Mouse (Mus musculus) hindbrain, embryonic 16.5 days (tissue): Measurements from ENCODE around the gene Alox12b. TPM values are rescaled to one million over a fixed set of nuclear protein-coding genes. Genes with fewer than 3 reads are reported as not detected.

Experiments
- ATAC-seq: fragments of 200-750 bp; cut with Nextera tagmentation; 2 replicates; pipeline ENCODE4 v1.8.0; 2017; ENCODE audit warnings: moderate TSS enrichment, moderate library complexity
- H3K27ac ChIP-seq: fragments of 300-500 bp; sonication (generic); 2 replicates; pipeline ENCODE4 v1.5.1; 2014; ENCODE audit warnings: low read depth, mild to moderate bottlenecking, control low read depth, low read length, moderate library complexity
- H3K27me3 ChIP-seq: fragments of 300-500 bp; sonication (generic); replicated peaks from 2 replicates; pipeline ENCODE4 v1.6.1; 2014; ENCODE audit warnings: low read length; ENCODE audit not compliant: control insufficient read depth, insufficient read depth
- H3K36me3 ChIP-seq: fragments of 300-500 bp; sonication (generic); 2 replicates; pipeline ENCODE4 v1.6.1; 2014; ENCODE audit warnings: mild to moderate bottlenecking, low read length, moderate library complexity, mixed read lengths; ENCODE audit not compliant: control insufficient read depth, insufficient read depth
- H3K4me1 ChIP-seq: fragments of 300-500 bp; sonication (generic); 2 replicates; pipeline ENCODE4 v1.6.1; 2014; ENCODE audit warnings: low read depth, low read length; ENCODE audit not compliant: control insufficient read depth, insufficient read depth
- H3K4me2 ChIP-seq: fragments of 300-500 bp; sonication (generic); 2 replicates; pipeline ENCODE4 v1.6.1; 2014; ENCODE audit warnings: mild to moderate bottlenecking, low read length, control low read depth, moderate library complexity
- H3K4me3 ChIP-seq: fragments of 300-500 bp; sonication (generic); 2 replicates; pipeline ENCODE4 v1.5.1; 2014; ENCODE audit warnings: mild to moderate bottlenecking, low read length, control low read depth, moderate library complexity
- H3K9ac ChIP-seq: fragments of 300-500 bp; sonication (generic); 2 replicates; pipeline ENCODE4 v1.6.1; 2014; ENCODE audit warnings: low read depth, mild to moderate bottlenecking, control low read depth, low read length, moderate library complexity
- H3K9me3 ChIP-seq: fragments of 300-500 bp; sonication (generic); 2 replicates; pipeline ENCODE4 v1.6.1; 2014; ENCODE audit warnings: mild to moderate bottlenecking, low read length, moderate library complexity; ENCODE audit not compliant: control insufficient read depth
- WGBS: fragments of 180-500 bp; shearing (Covaris S2); extraction: QIAGEN DNeasy Blood & Tissue Kit; methylation state at CpG from one replicate; pipeline ENCODE4 v1.1.7; 2014; 5-methylcytosine and 5-hydroxymethylcytosine counted together
- polyA plus RNA-seq: library from polyadenylated mRNA; unstranded; fragments of >200 nt; fragmentation: Nextera tagmentation; extraction: Ambion mirVana; gene quantifications from 2 replicates; pipeline ENCODE4 v1.2.1, GENCODE M21; 2015

Alox12b gene
- polyA plus RNA-seq, 1 experiment from 2014 or later, result 0.95 TPM

DNA sequence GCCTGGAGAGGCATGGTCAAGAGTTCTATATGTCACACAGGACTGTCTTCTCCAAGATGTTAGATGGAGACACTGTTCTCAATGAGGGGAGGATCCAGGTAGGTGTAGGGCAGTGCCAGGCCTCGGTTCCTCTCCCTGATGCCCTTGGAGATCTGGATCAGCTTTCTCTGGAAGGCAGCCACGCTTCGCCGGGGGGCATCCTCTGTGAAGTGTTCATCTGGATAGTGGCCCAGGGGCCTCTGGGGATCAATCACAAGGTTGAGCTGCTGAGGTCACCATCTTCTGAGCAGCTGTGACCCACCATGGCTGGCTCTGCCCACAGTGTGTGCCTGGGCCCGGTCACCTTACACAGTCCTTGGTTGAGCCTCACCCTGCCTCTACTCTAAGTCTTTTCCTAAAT is 28.2 kb downstream of the Alox12b start:
- Histone ChIP-seq H3K4me3 (no peak overlapping the region), H3K27ac (no peak overlapping the region), H3K9me3 (no peaks in the 10 kb centered on the region), H3K9ac (no peak overlapping the region), H3K27me3 (no peaks in the 10 kb centered on the region), H3K36me3 (no peaks in the 10 kb centered on the region), H3K4me1 (no peaks in the 10 kb centered on the region), H3K4me2 (no peak overlapping the region)
- no peak for ATAC-seq
- 86% methylated on average over 5 of the region's 5 CpGs for WGBS

DNA sequence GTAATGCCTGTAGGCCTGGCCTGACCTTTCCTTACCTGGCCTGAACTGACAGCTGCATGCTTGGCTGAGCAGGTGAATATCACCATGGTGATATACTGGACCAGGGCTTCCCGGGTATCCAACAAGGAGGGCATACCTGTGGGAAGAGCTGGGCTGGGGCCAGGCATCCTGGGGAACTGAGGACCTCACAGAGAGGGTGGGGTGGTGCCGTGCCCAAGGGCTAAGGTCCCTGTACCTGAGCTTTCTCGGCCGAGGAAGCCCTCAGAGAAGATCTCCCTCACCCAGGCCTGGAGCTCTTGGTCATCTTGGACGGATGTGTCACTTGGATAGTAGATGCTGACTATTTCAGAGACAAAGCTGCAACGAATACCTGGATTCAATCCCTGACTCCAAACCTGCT is 29.1 kb downstream of the Alox12b start:
- no peaks in the 10 kb centered on the region for H3K4me1 ChIP-seq
- no peak overlapping the region for H3K27ac ChIP-seq
- no peaks in the 10 kb centered on the region for H3K36me3 ChIP-seq
- H3K9ac ChIP-seq, result no peak overlapping the region
- WGBS, result 93% methylated on average over 6 of the region's 6 CpGs
- H3K4me3 ChIP-seq, result no peak overlapping the region
- H3K4me2 ChIP-seq, result no peak overlapping the region
- no peaks in the 10 kb centered on the region for H3K27me3 ChIP-seq
- no peaks in the 10 kb centered on the region for H3K9me3 ChIP-seq
- no peak for ATAC-seq

DNA sequence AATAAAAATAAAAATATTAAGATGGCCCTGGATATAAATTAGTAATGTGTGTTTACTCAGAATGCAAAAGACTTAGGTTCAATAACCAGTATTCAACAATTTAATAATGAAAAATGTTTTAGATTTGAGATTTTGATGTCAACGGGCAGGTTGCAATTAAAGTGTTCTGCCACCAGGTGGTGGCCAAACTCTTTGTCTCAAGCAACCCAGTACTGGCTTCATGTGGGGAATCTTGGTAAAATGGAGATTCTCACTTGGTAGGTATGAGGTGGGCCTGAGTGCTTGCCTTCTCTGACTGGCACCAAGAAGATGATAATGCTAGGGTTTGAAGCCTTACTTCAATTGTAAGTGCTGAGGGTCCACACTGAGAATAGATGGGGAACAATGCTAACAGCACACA is 36.1 kb downstream of the Alox12b start:
- no peaks in the 10 kb centered on the region for H3K36me3 ChIP-seq
- H3K9me3 ChIP-seq, result no peaks in the 10 kb centered on the region
- H3K27me3 ChIP-seq, result peaks cover 11% of the 10 kb centered on the region
- H3K4me3 ChIP-seq, result no peak overlapping the region
- no peak overlapping the region for H3K27ac ChIP-seq
- 0% methylated on average over 1 of the region's 1 CpGs for WGBS
- H3K4me2 ChIP-seq, result no peak overlapping the region
- H3K4me1 ChIP-seq, result peaks cover 10% of the 10 kb centered on the region; the same call in 1 of the 2 replicates
- 0 out of 2 replicates have a peak, but pooled peaks have one; percentile 52 for ATAC-seq
- no peak overlapping the region for H3K9ac ChIP-seq

GRCm38 (mm10) chr11:69196766-69197165 is 40.0 kb downstream of the Alox12b start:
- Histone ChIP-seq H3K4me1 (peaks cover 10% of the 10 kb centered on the region; the same call in 1 of the 2 replicates), H3K9ac (peak overlapping the region; percentile 46), H3K36me3 (no peaks in the 10 kb centered on the region), H3K27ac (no peak overlapping the region), H3K4me3 (peak overlapping the region; percentile 34), H3K4me2 (peak overlapping the region; percentile 59), H3K27me3 (peaks cover 16% of the 10 kb centered on the region), H3K9me3 (no peaks in the 10 kb centered on the region)
- WGBS, result 11% methylated on average over 5 of the region's 5 CpGs
- ATAC-seq, result no peak

- no peak for ATAC-seq
- peak overlapping the region; percentile 34 for H3K4me3 ChIP-seq
- H3K36me3 ChIP-seq, result no peaks in the 10 kb centered on the region
- H3K4me1 ChIP-seq, result peaks cover 10% of the 10 kb centered on the region; the same call in 1 of the 2 replicates
- H3K4me2 ChIP-seq, result peak overlapping the region; percentile 59
- H3K9me3 ChIP-seq, result no peaks in the 10 kb centered on the region
- WGBS, result 5% methylated on average over 14 of the region's 14 CpGs
- peaks cover 16% of the 10 kb centered on the region for H3K27me3 ChIP-seq
- H3K27ac ChIP-seq, result no peak overlapping the region
- H3K9ac ChIP-seq, result peak overlapping the region; percentile 46
Measured at GRCm38 (mm10) chr11:69197194-69197593, 40.4 kb downstream of the Alox12b start.

DNA sequence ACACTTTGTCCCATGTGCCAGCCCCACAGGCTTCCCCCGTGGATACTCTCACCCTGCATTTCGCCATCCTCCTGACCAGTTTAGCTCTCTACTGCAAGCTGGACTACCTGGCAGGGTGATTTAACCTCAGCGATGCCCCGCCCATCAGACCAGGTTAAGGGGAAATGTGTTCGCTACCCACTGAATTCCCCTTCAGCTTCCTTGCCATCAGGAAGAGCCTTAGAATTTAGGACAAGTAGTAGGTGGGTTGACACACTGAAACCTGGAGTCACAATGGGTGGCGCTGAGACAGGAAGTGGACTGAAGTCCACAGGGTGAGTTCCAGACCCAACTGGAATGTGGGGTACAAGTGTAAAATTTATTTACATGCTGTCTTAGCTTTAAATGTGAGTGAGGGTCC is 41.0 kb downstream of the Alox12b start, which contains the start of gene Alox8:
Gene Alox8 (minus strand): TSS at position 101 of the 400 bp plus-strand sequence.
- no peak within 1 kb of the TSS for H3K27ac ChIP-seq
- no peaks in the 10 kb centered on the region for H3K36me3 ChIP-seq
- peak within 1 kb of the TSS; percentile 34 for H3K4me3 ChIP-seq
- no peaks in the 10 kb centered on the region for H3K9me3 ChIP-seq
- peaks cover 16% of the 10 kb centered on the region for H3K27me3 ChIP-seq
- peaks cover 10% of the 10 kb centered on the region; the same call in 1 of the 2 replicates for H3K4me1 ChIP-seq
- peak within 1 kb of the TSS; percentile 46 for H3K9ac ChIP-seq
- no peak for ATAC-seq
- WGBS, result 36% methylated on average over 6 of the region's 6 CpGs
- peak within 1 kb of the TSS; percentile 59 for H3K4me2 ChIP-seq

DNA sequence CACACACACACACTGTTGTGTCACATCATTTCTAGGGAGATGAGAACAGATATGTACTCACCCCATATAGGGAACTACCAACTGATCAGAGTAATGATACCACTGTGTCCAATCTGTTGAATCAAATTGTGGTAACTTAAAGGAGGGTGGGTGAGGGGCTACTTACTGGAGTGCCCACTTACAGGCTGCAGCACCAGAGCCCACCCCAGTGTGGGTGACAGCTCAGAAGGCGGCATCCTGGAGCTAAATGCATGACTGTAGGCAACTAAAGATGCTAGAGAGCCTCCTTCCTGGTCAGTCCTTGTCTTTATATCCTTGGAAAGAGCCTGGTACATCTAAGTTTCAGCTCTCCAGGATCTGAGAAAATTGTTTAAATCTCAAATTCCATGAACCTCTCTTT is 42.5 kb downstream of the Alox12b start:
- no peaks in the 10 kb centered on the region for H3K36me3 ChIP-seq
- 93% methylated on average over 1 of the region's 1 CpGs for WGBS
- no peak for ATAC-seq

DNA sequence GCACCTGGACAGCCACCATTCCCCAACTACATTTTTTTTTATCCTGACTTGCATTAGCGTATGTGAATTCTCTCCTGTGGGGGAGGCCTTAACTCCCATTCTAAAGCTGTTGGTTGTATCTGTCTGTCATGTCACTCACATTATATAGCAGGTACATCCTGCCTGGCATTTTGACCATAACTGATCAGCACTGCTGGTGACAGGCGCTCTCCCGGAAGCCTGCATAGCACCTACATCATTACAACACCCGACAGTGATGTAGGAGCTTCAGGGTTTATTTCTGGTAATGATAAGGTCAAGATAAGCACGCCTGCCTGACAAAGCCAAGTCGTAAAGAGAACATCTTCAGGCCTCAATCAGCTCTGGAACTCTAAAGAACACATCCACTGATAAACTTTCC is 43.4 kb downstream of the Alox12b start:
- H3K9ac ChIP-seq, result no peak overlapping the region
- H3K27ac ChIP-seq, result no peak overlapping the region
- peaks cover 10% of the 10 kb centered on the region; the same call in 1 of the 2 replicates for H3K4me1 ChIP-seq
- no peaks in the 10 kb centered on the region for H3K36me3 ChIP-seq
- H3K4me2 ChIP-seq, result no peak overlapping the region
- no peak for ATAC-seq
- peaks cover 16% of the 10 kb centered on the region for H3K27me3 ChIP-seq
- WGBS, result 83% methylated on average over 6 of the region's 6 CpGs
- H3K9me3 ChIP-seq, result no peaks in the 10 kb centered on the region
- H3K4me3 ChIP-seq, result no peak overlapping the region

More for the DNA sequence above, 42.5 kb downstream of the Alox12b start:
- Histone ChIP-seq H3K9ac (no peak overlapping the region), H3K4me1 (peaks cover 10% of the 10 kb centered on the region; the same call in 1 of the 2 replicates), H3K27me3 (peaks cover 16% of the 10 kb centered on the region), H3K27ac (no peak overlapping the region), H3K4me3 (no peak overlapping the region), H3K4me2 (no peak overlapping the region), H3K9me3 (no peaks in the 10 kb centered on the region)

DNA sequence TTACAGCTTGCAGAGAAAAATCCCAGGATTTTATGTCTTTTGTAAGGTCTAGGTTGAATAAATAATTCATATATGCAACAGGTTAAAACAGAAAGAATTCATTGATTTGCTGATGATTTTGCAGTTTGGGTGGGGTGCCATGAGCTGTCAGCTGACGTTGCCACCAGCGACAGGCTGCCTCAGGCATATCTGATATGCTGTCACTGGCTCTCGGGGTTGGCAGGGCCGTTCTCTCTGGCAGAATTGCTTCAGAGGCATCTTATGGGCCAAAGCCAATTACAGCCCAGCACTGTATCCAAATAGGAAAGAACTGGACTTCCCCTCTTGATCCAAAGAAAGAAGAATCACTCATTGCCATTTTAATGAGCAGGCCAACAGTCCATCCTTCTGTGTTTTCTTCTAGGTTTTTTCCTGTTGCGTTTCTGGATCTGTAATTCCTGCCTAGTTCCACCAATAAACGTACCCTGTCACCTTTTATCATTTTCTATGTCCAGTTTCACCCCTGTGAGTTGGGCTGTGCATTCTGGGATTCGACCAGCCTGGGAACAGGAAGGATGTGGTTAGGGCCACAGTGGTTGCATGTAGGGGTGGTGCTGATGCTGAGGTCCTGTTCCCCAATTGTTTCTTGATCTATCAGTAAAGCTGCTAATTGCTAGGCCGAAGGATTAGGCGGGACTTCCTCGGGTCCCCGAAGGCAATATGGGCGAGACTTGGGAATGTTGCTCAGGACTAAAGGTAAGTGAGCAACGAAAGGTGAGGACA is 45.9 kb downstream of the Alox12b start:
- WGBS, result 83% methylated on average over 13 of the region's 13 CpGs
- ATAC-seq, result no peak
- Histone ChIP-seq H3K27ac (no peak overlapping the region), H3K4me2 (no peak overlapping the region), H3K4me1 (no peaks in the 10 kb centered on the region), H3K36me3 (no peaks in the 10 kb centered on the region), H3K27me3 (peaks cover 6% of the 10 kb centered on the region), H3K4me3 (no peak overlapping the region), H3K9ac (no peak overlapping the region), H3K9me3 (no peaks in the 10 kb centered on the region)
